Comparison of ENCODE assay signal across 8 mouse cellular contexts in the genomic region with DNA sequence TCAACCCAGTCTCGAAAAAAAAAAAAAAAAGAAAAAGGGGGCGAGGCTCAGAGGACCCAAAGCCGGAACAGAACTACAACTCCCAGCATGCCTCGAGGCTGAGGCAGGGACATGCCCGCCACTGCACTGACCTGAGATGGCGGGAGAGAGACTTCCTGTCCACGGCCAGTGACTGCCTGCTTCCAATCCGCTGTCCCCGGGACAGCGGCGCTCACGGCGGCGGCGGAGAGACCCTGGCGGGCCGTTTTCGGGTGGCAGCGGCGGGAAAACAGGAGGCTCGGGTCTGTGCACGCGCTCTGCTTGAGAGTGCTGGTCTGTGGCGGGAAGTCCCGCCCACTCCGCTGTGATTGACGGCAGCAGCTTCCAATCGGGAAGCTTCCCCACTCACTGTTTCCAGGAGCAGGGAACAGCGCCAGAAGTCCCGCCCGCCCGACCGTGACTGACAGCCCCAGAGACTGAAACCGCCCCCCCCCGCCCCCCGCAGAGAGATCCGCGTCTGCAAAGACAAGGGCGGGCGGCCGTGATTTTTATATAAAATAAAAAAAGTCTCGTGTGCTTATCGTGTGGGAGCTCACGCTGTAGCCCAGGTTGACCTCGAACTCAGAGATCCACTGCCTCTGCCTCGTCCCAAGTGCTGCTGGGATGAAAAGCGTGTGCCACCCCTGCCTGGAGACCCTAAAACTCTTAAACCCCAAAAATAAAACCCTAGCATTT. TPM values are rescaled to one million over a fixed set of nuclear protein-coding genes. Genes with fewer than 3 reads are reported as not detected.
DNase-seq lines count a peak whose midpoint lies in the region; ATAC-seq lines count a peak whose summit lies in the region.

No protein-coding gene starts in this region.

- H3K4me2 ChIP-seq in heart, embryonic 14.5 days (ENCODE audit: low read length), result peak overlapping the region; percentile 69
- H3K4me2 ChIP-seq in liver, embryonic 13.5 days, result peak overlapping the region; percentile 79
- peak overlapping the region; percentile 65 for H3K4me2 ChIP-seq in stomach, embryonic 16.5 days (ENCODE audit: low read depth, low read length)

- H3K27me3 ChIP-seq in heart, embryonic 14.5 days (ENCODE audit: control insufficient read depth, insufficient read depth, low read length), result no peaks in the 10 kb centered on the region
- no peaks in the 10 kb centered on the region for H3K27me3 ChIP-seq in liver, embryonic 13.5 days
- no peaks in the 10 kb centered on the region for H3K27me3 ChIP-seq in stomach, embryonic 16.5 days (ENCODE audit: control insufficient read depth, insufficient read depth, low read length)

- peak; percentile 94 for DNase-seq in c-Kit-negative CD71-positive TER-119-positive erythroid progenitor cells, embryonic 14.5 days (ENCODE audit: low read depth, low spot score)
- DNase-seq in fibroblast of lung, adult 2 months (ENCODE audit: low read depth), result peak; percentile 85
- DNase-seq in kidney, postnatal 14 days, result peak; percentile 99
- peak; percentile 95 for DNase-seq in liver, embryonic 13.5 days
- peak; percentile 98 for DNase-seq in neural tube, embryonic 10.5 days (ENCODE audit: extremely low spot score, low spot score)

- H3K9ac ChIP-seq in heart, embryonic 14.5 days (ENCODE audit: low read length), result peak overlapping the region; percentile 84
- H3K9ac ChIP-seq in liver, embryonic 13.5 days, result peak overlapping the region; percentile 89
- peak overlapping the region; percentile 90 for H3K9ac ChIP-seq in stomach, embryonic 16.5 days (ENCODE audit: low read length)

- WGBS in heart, embryonic 14.5 days, result 0% methylated on average over 45 of the region's 47 CpGs
- under 1% methylated on average over 47 of the region's 47 CpGs for WGBS in liver, embryonic 13.5 days (ENCODE audit: insufficient replicate concordance)
- under 1% methylated on average over 47 of the region's 47 CpGs for whole genome bisulfite sequencing in stomach, embryonic 16.5 days

- peak overlapping the region; percentile 68 to 73 for H3K4me3 ChIP-seq in heart, embryonic 14.5 days (ENCODE audit: control insufficient read depth in 1 of 2, insufficient read depth in 1 of 2, low read depth in 1 of 2, low read length in 2 of 2)
- peak overlapping the region; percentile 86 for H3K4me3 ChIP-seq in liver, embryonic 13.5 days (replicated peaks)
- H3K4me3 ChIP-seq in stomach, embryonic 16.5 days (replicated peaks; ENCODE audit: low read length), result peak overlapping the region; percentile 66

- no peaks in the 10 kb centered on the region for H3K9me3 ChIP-seq in heart, embryonic 14.5 days (ENCODE audit: control insufficient read depth, low read length)
- no peaks in the 10 kb centered on the region for H3K9me3 ChIP-seq in liver, embryonic 13.5 days (replicated peaks)
- H3K9me3 ChIP-seq in stomach, embryonic 16.5 days (replicated peaks; ENCODE audit: control insufficient read depth, low read length), result no peaks in the 10 kb centered on the region

- no peaks in the 10 kb centered on the region for H3K4me1 ChIP-seq in heart, embryonic 14.5 days (ENCODE audit: control insufficient read depth in 2 of 2, insufficient read depth in 2 of 2, low read length in 2 of 2)
- H3K4me1 ChIP-seq in liver, embryonic 13.5 days (replicated peaks), result peaks cover 16% of the 10 kb centered on the region
- H3K4me1 ChIP-seq in stomach, embryonic 16.5 days (ENCODE audit: control insufficient read depth, insufficient read depth, low read length), result no peaks in the 10 kb centered on the region

- no peaks in the 10 kb centered on the region for H3K36me3 ChIP-seq in heart, embryonic 14.5 days (ENCODE audit: control insufficient read depth, insufficient read depth, low read length)
- H3K36me3 ChIP-seq in liver, embryonic 13.5 days, result 0 out of 2 replicates have a peak, but pooled peaks cover 3% of the 10 kb centered on the region
- H3K36me3 ChIP-seq in stomach, embryonic 16.5 days (ENCODE audit: control insufficient read depth, insufficient read depth, low read length), result no peaks in the 10 kb centered on the region

- ATAC-seq in CD4-positive, CD25-positive, alpha-beta regulatory T cell, adult 4 months, result peak; percentile 93
- ATAC-seq in heart, embryonic 14.5 days (ENCODE audit: insufficient number of reproducible peaks, insufficient read depth, low FRiP score, low read depth), result peak; percentile 98
- ATAC-seq in liver, embryonic 13.5 days (ENCODE audit: low read depth), result peak; percentile 96
- peak; percentile 99 for ATAC-seq in stomach, embryonic 16.5 days (ENCODE audit: insufficient read depth, low FRiP score)

- peak overlapping the region; percentile 89 to 92 for H3K27ac ChIP-seq in heart, embryonic 14.5 days (replicated peaks in 1 of 2; ENCODE audit: control insufficient read depth in 1 of 2, insufficient read depth in 1 of 2, low read depth in 2 of 2, low read length in 2 of 2)
- H3K27ac ChIP-seq in liver, embryonic 13.5 days, result peak overlapping the region; percentile 90
- peak overlapping the region; percentile 90 for H3K27ac ChIP-seq in stomach, embryonic 16.5 days (ENCODE audit: low read length)

RNA-seq across cellular contexts. Expression of gene Pum2, which starts 33.1 kb away (rescaled TPM):
- 10 to 100 TPM; 66.0 to 67.0 TPM for polyA plus RNA-seq in CD4-positive, CD25-positive, alpha-beta regulatory T cell, adult 4 months (2017; shearing (Covaris generic))
- polyA plus RNA-seq in heart, embryonic 14.5 days (2014; fragmentation: Nextera tagmentation; extraction: Ambion mirVana), result 39.6 and 39.7 TPM in 2 replicates
- 18.0 and 21.4 TPM in 2 replicates for polyA plus RNA-seq in liver, embryonic 13.5 days (2015; fragmentation: Nextera tagmentation; extraction: Ambion mirVana)
- polyA plus RNA-seq in stomach, embryonic 16.5 days (2015; fragmentation: Nextera tagmentation; extraction: Ambion mirVana), result 43.7 and 44.5 TPM in 2 replicates

RNA-seq across cellular contexts. Expression of gene Slc7a15, which starts 42.0 kb away (rescaled TPM):
- not detected for polyA plus RNA-seq in CD4-positive, CD25-positive, alpha-beta regulatory T cell, adult 4 months (2017; shearing (Covaris generic))
- not detected in 2 replicates for polyA plus RNA-seq in heart, embryonic 14.5 days (2014; fragmentation: Nextera tagmentation; extraction: Ambion mirVana)
- polyA plus RNA-seq in liver, embryonic 13.5 days (2015; fragmentation: Nextera tagmentation; extraction: Ambion mirVana), result not detected in 2 replicates
- not detected in 2 replicates for polyA plus RNA-seq in stomach, embryonic 16.5 days (2015; fragmentation: Nextera tagmentation; extraction: Ambion mirVana)

Comparison
In these comparisons a context has a peak if more than half of its experiments do, and no peak if none do; other contexts are left out.
1. Peak in every context shown above with its lines: DNase-seq, ATAC-seq, H3K4me3 ChIP-seq and H3K27ac ChIP-seq.